Mouse (Mus musculus) stomach, embryonic 14.5 days (tissue): Measurements from ENCODE around the gene Sipa1l1. TPM values are rescaled to one million over a fixed set of nuclear protein-coding genes. Genes with fewer than 3 reads are reported as not detected.

Experiments used
- ATAC-seq: fragments of 200-750 bp; cut with Nextera tagmentation; 2 replicates; pipeline ENCODE4 v1.8.0; 2017; ENCODE audit warnings: low read depth, moderate TSS enrichment; ENCODE audit not compliant: insufficient number of reproducible peaks, insufficient read depth, low FRiP score
- H3K27ac ChIP-seq: fragments of 300-500 bp; sonication (generic); 2 replicates; pipeline ENCODE4 v1.5.1; 2014; ENCODE audit warnings: mild to moderate bottlenecking, low read length, moderate library complexity, mixed read lengths
- H3K27me3 ChIP-seq: fragments of 300-500 bp; sonication (generic); 2 replicates; pipeline ENCODE4 v1.6.1; 2014; ENCODE audit warnings: low read length, control low read depth, mixed read lengths; ENCODE audit not compliant: control insufficient read depth, insufficient read depth
- H3K36me3 ChIP-seq: fragments of 300-500 bp; sonication (generic); 2 replicates; pipeline ENCODE4 v1.6.1; 2014; ENCODE audit warnings: mild to moderate bottlenecking, control low read depth, low read length, moderate library complexity, mixed read lengths; ENCODE audit not compliant: control insufficient read depth, insufficient read depth
- H3K4me1 ChIP-seq: fragments of 300-500 bp; sonication (generic); 2 replicates; pipeline ENCODE4 v1.6.1; 2014; ENCODE audit warnings: low read length, control low read depth, mixed read lengths; ENCODE audit not compliant: control insufficient read depth, insufficient read depth
- H3K4me2 ChIP-seq: fragments of 300-500 bp; sonication (generic); replicated peaks from 2 replicates; pipeline ENCODE4 v1.6.1; 2014; ENCODE audit warnings: low read depth, low read length, control low read depth
- H3K4me3 ChIP-seq: fragments of 300-500 bp; sonication (generic); 2 replicates; pipeline ENCODE4 v1.5.1; 2014; ENCODE audit warnings: low read depth, low read length, control low read depth
- H3K9ac ChIP-seq: fragments of 300-500 bp; sonication (generic); replicated peaks from 2 replicates; pipeline ENCODE4 v1.6.1; 2014; ENCODE audit warnings: low read depth, mild to moderate bottlenecking, control low read depth, low read length, moderate library complexity, mixed read lengths
- H3K9me3 ChIP-seq: fragments of 300-500 bp; sonication (generic); 2 replicates; pipeline ENCODE4 v1.6.1; 2016; ENCODE audit warnings: low read depth, low read length, control low read depth; ENCODE audit not compliant: control insufficient read depth
- WGBS: fragments of 180-500 bp; shearing (Covaris S2); extraction: QIAGEN DNeasy Blood & Tissue Kit; methylation state at CpG from one replicate; pipeline ENCODE4 v1.1.7; 2014; 5-methylcytosine and 5-hydroxymethylcytosine counted together
- polyA plus RNA-seq: library from polyadenylated mRNA; unstranded; fragments of >200 nt; fragmentation: Nextera tagmentation; extraction: Ambion mirVana; gene quantifications from 2 replicates; pipeline ENCODE4 v1.2.1, GENCODE M21; 2014

The Sipa1l1 gene
- polyA plus RNA-seq, 1 experiment from 2014 or later, result 44.0 TPM

GRCm38 (mm10) chr12:82322759-82323451 lies 153.8 kb downstream of the Sipa1l1 start:
- Histone ChIP-seq H3K9ac (no peak overlapping the region), H3K4me2 (no peak overlapping the region), H3K27me3 (no peaks in the 10 kb centered on the region), H3K36me3 (no peaks in the 10 kb centered on the region), H3K4me1 (no peaks in the 10 kb centered on the region), H3K4me3 (no peak overlapping the region), H3K27ac (no peak overlapping the region), H3K9me3 (no peaks in the 10 kb centered on the region)
- no peak for ATAC-seq
- WGBS, result 56% methylated on average over 7 of the region's 7 CpGs

- ATAC-seq, result no peak
These were observed 155.5 kb downstream of the Sipa1l1 start for GRCm38 (mm10) chr12:82324621-82325020.

GRCm38 (mm10) chr12:82325502-82325901 lies 156.4 kb downstream of the Sipa1l1 start:
- no peak for ATAC-seq
- WGBS, result 86% methylated on average over 3 of the region's 3 CpGs

More at GRCm38 (mm10) chr12:82324621-82325020, 155.5 kb downstream of the Sipa1l1 start:
- H3K4me1 ChIP-seq, result no peaks in the 10 kb centered on the region
- H3K4me3 ChIP-seq, result no peak overlapping the region
- H3K27me3 ChIP-seq, result no peaks in the 10 kb centered on the region
- no peak overlapping the region for H3K4me2 ChIP-seq
- H3K9ac ChIP-seq, result no peak overlapping the region
- no peaks in the 10 kb centered on the region for H3K9me3 ChIP-seq
- H3K36me3 ChIP-seq, result no peaks in the 10 kb centered on the region
- H3K27ac ChIP-seq, result no peak overlapping the region
- 94% methylated on average over 5 of the region's 5 CpGs for WGBS

GRCm38 (mm10) chr12:82326438-82326837 lies 157.3 kb downstream of the Sipa1l1 start:
- Histone ChIP-seq H3K9me3 (no peaks in the 10 kb centered on the region), H3K4me3 (no peak overlapping the region), H3K36me3 (no peaks in the 10 kb centered on the region), H3K4me1 (no peaks in the 10 kb centered on the region), H3K27me3 (no peaks in the 10 kb centered on the region), H3K4me2 (no peak overlapping the region), H3K27ac (no peak overlapping the region), H3K9ac (no peak overlapping the region)
- no peak for ATAC-seq
- WGBS, result 69% methylated on average over 8 of the region's 8 CpGs

More at GRCm38 (mm10) chr12:82325502-82325901, 156.4 kb downstream of the Sipa1l1 start:
- H3K27me3 ChIP-seq, result no peaks in the 10 kb centered on the region
- H3K4me1 ChIP-seq, result no peaks in the 10 kb centered on the region
- H3K4me2 ChIP-seq, result no peak overlapping the region
- no peak overlapping the region for H3K9ac ChIP-seq
- no peak overlapping the region for H3K4me3 ChIP-seq
- H3K27ac ChIP-seq, result no peak overlapping the region
- no peaks in the 10 kb centered on the region for H3K9me3 ChIP-seq
- H3K36me3 ChIP-seq, result no peaks in the 10 kb centered on the region

GRCm38 (mm10) chr12:82328112-82328511 lies 159.0 kb downstream of the Sipa1l1 start:
- Histone ChIP-seq H3K9ac (no peak overlapping the region), H3K9me3 (no peaks in the 10 kb centered on the region), H3K4me1 (no peaks in the 10 kb centered on the region), H3K4me2 (no peak overlapping the region), H3K27ac (no peak overlapping the region), H3K27me3 (no peaks in the 10 kb centered on the region), H3K36me3 (no peaks in the 10 kb centered on the region), H3K4me3 (no peak overlapping the region)
- 97% methylated on average over 1 of the region's 1 CpGs for WGBS
- ATAC-seq, result no peak

- no peak for ATAC-seq
- no peaks in the 10 kb centered on the region; the same call in 1 of the 2 replicates for H3K4me1 ChIP-seq
- no peak overlapping the region for H3K4me3 ChIP-seq
- H3K9ac ChIP-seq, result no peak overlapping the region
- no peaks in the 10 kb centered on the region for H3K36me3 ChIP-seq
- no peaks in the 10 kb centered on the region for H3K27me3 ChIP-seq
- WGBS, result 79% methylated on average over 12 of the region's 12 CpGs
- no peaks in the 10 kb centered on the region for H3K9me3 ChIP-seq
- no peak overlapping the region for H3K4me2 ChIP-seq
- H3K27ac ChIP-seq, result no peak overlapping the region
These were observed 163.9 kb downstream of the Sipa1l1 start for GRCm38 (mm10) chr12:82332836-82333614.

- no peak overlapping the region for H3K27ac ChIP-seq
- peaks cover 3% of the 10 kb centered on the region; the same call in 1 of the 2 replicates for H3K4me1 ChIP-seq
- no peaks in the 10 kb centered on the region for H3K36me3 ChIP-seq
- H3K9ac ChIP-seq, result no peak overlapping the region
- no peak overlapping the region for H3K4me3 ChIP-seq
- H3K9me3 ChIP-seq, result no peaks in the 10 kb centered on the region
- 75% methylated on average over 5 of the region's 5 CpGs for WGBS
- H3K4me2 ChIP-seq, result no peak overlapping the region
- no peaks in the 10 kb centered on the region for H3K27me3 ChIP-seq
- no peak for ATAC-seq
These were observed 164.9 kb downstream of the Sipa1l1 start for GRCm38 (mm10) chr12:82333999-82334398.

- no peaks in the 10 kb centered on the region for H3K36me3 ChIP-seq
- no peak overlapping the region for H3K4me2 ChIP-seq
- H3K9ac ChIP-seq, result no peak overlapping the region
- peaks cover 5% of the 10 kb centered on the region for H3K4me1 ChIP-seq
- no peak for ATAC-seq
- peak overlapping the region; percentile 7; the same call in 1 of the 2 replicates for H3K27ac ChIP-seq
- no peak overlapping the region for H3K4me3 ChIP-seq
- H3K27me3 ChIP-seq, result no peaks in the 10 kb centered on the region
- WGBS, result 53% methylated on average over 4 of the region's 4 CpGs
- H3K9me3 ChIP-seq, result no peaks in the 10 kb centered on the region
These were observed 165.4 kb downstream of the Sipa1l1 start for GRCm38 (mm10) chr12:82334550-82334949.
